Mouse (Mus musculus): ENCODE results near the gene Gm10428. TPM values are rescaled to one million over a fixed set of nuclear protein-coding genes. Genes with fewer than 3 reads are reported as not detected.
A peak's percentile ranks its signal among the peaks of the same experiment; 100 is the strongest.

The Gm10428 gene
- total RNA-seq, 2 experiments from 2014 or later: not detected

DNA sequence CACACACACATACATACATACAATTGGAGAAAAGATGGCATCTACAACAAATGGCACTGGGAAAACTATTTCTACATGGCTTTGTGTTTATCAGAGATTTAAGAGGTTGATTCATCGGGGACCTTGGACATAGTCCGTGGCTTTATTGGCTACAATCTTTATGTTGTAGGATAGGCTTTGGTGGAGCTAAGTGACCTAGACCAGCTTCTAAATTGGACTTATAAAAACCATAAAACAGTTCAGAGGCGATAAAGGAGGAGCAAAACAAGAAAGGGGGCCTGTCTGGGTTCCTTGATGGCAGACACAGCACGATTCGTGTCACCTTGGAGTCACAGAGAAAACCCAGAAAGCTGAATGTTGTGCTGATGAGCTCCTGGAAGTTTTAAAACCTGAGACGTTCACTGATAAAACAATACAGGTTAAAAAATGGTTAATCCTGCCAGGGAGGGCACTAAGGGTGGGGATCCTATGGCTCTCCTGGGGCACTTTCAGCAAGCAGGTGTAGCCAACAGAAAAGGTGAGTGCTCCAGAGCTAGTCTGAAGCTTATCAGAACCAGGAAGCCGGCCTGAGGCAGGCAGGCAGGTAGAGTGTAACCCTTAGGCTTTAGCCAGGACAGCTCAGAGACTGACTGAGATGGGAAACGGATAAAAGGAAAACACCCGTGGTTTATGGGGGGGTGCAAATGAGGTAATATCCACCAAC is 8.0 kb downstream of the Gm10428 start:
- DNase-seq (ENCODE audit: low spot score in 2 of 2): no peak
- intact Hi-C loops (cut with DNase I): no loop called here

DNA sequence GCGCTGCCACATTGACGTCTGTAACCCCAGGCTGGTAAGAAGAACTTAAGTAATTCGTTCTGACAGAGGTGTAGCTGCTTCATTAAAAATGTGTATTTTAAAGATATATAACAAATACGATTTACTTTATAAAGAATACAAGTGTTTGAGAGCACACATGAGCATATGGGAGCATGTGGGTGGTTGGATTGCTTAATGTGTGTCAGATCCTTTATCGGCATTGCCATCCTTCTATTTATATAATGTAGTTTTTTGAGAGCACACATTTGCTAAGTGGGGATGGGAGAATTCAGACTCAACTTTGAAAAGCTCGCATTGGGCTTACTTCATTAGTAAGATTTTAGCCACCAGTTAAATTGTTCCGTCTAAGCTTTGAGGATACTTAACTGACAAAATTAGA is 23.6 kb downstream of the Gm10428 start:
- peak; percentile 11 to 65 for DNase-seq (ENCODE audit: low spot score in 2 of 2)

GRCm38 (mm10) chr11:62788935-62789616 is 36.2 kb downstream of the Gm10428 start, which contains the start of gene Zfp286:
Gene Zfp286, minus strand, starts transcription at chr11:62789462.
- intact Hi-C loops (cut with DNase I): no loop called here
- DNase-seq (ENCODE audit: low spot score in 2 of 2): peak; percentile 91 to 96

More for the DNA sequence above, 23.6 kb downstream of the Gm10428 start:
- intact Hi-C loops (cut with DNase I): no loop called here

DNA sequence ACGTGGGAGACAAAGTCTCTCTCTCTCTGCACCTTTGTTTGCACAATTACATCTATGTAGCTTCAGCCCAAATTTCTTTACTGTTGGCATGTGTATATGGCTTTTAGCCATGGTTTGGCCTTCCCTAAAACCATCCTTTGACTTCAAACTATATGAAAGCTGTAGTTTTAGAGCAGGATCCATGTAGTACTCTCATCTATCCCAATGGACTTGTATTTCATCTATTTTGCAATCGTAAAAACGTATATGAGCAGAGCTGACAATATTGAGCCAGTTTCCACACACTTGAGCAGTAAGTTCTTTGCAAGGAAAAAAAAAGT is 36.7 kb downstream of the Gm10428 start:
- intact Hi-C loops (cut with DNase I): no loop called here
- DNase-seq (ENCODE audit: low spot score in 2 of 2): no peak

Other genes with a start within 250 kb of the Gm10428 start
- 10 to 100 TPM; 41.4 to 44.3 TPM for gene Cenpv, start 213.8 kb upstream of the Gm10428 start, total RNA-seq (2021)
- 1,000 to 10,000 TPM; 1,728 to 1,830 TPM for gene Ubb, start 201.9 kb upstream of the Gm10428 start, total RNA-seq (2021)
- gene Trpv2, start 178.6 kb upstream of the Gm10428 start, total RNA-seq (2021): 10 to 100 TPM; 16.6 to 18.7 TPM
- 10 to 100 TPM; 18.0 to 20.0 TPM for gene Lrrc75a, start 104.6 kb upstream of the Gm10428 start, total RNA-seq (2021)
- gene Mmgt2, start 104.4 kb upstream of the Gm10428 start, total RNA-seq (2021): 10 to 100 TPM; 18.4 to 20.2 TPM
- 10 to 100 TPM; 16.5 to 16.6 TPM for gene Zfp287, start 21.2 kb upstream of the Gm10428 start, total RNA-seq (2021)
- 10 to 100 TPM; 21.1 to 22.5 TPM for gene Zfp286, start 36.4 kb downstream of the Gm10428 start, total RNA-seq (2021)
- gene Trim16, start 67.1 kb downstream of the Gm10428 start, total RNA-seq (2021): 1 to 10 TPM; 2.0 to 3.2 TPM
- under 1 TPM; 0.39 to 0.57 TPM for gene Fbxw10, start 94.0 kb downstream of the Gm10428 start, total RNA-seq (2021)
- gene Tvp23b, start 126.4 kb downstream of the Gm10428 start, total RNA-seq (2021): 10 to 100 TPM; 28.3 to 31.0 TPM
- not detected for gene Cdrt4, start 198.1 kb downstream of the Gm10428 start, total RNA-seq (2021)